Mouse (Mus musculus) stomach, adult 2 months (tissue): ENCODE results near the gene Olfr586. TPM values are rescaled to one million over a fixed set of nuclear protein-coding genes. Genes with fewer than 3 reads are reported as not detected.

Experiments
- polyA plus RNA-seq: library from polyadenylated mRNA; depleted of rRNA; stranded (reverse); fragments of >200 nt; gene quantifications from 2 replicates; pipeline ENCODE4 v1.2.3, GENCODE M21; 2012; rRNA removed

Olfr586 gene
- polyA plus RNA-seq = not detected in 2 replicates

DNA sequence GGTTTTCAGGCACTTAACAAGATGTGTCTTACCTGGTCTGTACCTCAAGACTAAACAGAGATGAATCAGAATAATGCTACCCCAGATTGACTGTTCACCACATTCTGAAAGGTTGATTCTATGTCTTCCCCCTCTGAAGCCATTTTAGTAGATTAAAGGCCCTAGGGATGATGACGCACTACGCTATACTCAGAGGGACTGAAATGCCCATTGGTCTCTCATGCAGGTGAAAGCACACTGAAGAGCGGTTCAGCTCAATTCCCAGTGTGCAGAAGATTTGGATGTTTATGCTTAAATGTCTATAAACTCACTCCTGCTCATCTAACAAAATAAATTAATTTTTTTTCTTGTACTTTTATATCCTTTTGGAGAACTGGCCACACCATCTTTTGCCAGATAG lies at the start of gene Olfr586:
Gene Olfr586 (minus strand): TSS at position 101 of the 400 bp plus-strand sequence.

DNA sequence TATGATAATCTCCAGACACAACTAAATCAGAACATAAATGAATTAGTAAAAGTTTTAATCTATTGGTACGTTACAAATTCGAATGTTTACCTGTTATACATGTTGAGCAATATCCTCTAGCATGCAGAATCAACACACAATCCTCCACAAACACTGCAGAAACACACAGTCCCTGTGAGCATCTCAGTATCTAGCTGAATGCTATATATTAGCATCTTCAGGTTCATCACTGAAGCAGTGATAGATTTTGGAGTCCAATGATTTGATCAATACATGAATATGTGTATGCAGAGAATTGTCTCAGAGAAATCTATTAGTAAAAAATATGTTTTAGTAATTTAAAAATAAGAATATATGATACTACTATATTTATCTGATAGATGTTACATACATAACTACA lies 30.8 kb upstream of the Olfr586 start, which contains the start of gene Olfr589:
Gene Olfr589 (minus strand): TSS at position 101 of the 400 bp plus-strand sequence.

DNA sequence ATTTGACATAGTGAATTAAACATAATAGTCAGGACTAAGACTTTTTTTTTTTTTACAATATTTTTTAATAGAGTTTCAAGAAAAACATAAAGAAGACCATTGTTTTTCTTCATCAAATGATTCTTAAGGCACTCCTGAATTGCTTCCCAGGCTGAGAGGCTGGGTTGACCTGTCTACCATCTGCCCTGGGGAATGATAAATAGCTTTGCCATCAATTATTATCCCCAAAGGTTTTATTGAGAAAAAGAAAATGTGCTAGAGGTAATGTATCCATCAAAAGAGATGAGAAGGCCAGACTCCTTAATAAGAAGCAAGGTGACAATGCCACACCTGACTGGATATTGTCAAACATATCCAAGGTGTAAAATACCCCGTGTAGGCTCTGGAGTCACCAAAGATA lies 15.1 kb upstream of the Olfr586 start, which contains the start of gene Olfr588-ps1:
Gene Olfr588-ps1 (plus strand): TSS at position 301 of the 400 bp plus-strand sequence.

DNA sequence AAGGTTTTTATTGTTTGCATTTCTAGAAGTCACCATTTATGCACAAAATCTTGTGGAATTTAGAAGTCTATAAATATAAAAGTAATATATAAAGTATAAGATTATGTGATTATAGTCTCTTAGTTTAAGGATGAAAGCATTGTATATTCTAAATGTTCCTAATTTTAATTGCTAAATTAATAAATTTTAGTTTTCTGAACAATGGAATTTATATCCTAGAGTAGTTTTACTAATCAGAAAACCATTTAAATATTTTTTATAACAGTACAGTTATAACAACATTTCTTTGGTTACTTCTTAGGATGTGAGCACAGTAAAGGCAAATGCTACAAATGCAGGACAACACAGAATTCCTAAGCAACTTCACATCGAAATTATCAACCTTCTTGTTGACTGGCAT lies 28.0 kb downstream of the Olfr586 start, which contains the start of gene Olfr585:
Gene Olfr585 (plus strand): TSS at position 301 of the 400 bp plus-strand sequence.

GRCm38 (mm10) chr7:103081585-103081984 lies 43.9 kb downstream of the Olfr586 start, which contains the start of gene Olfr584:
Gene Olfr584, plus strand, starts transcription at chr7:103081885.

Other genes starting within 250 kb of the Olfr586 start
- not detected in 2 replicates for gene Olfr568, start 248.5 kb downstream of the Olfr586 start, polyA plus RNA-seq
- gene Olfr569, start 234.8 kb downstream of the Olfr586 start, polyA plus RNA-seq = not detected in 2 replicates
- not detected in 2 replicates for gene Olfr570, start 231.1 kb downstream of the Olfr586 start, polyA plus RNA-seq
- gene Olfr571, start 208.1 kb downstream of the Olfr586 start, polyA plus RNA-seq = not detected in 2 replicates
- gene Olfr572, start 201.2 kb downstream of the Olfr586 start, polyA plus RNA-seq = not detected in 2 replicates
- gene Olfr573-ps1, start 183.1 kb downstream of the Olfr586 start, polyA plus RNA-seq = not detected in 2 replicates
- gene Olfr574, start 177.2 kb downstream of the Olfr586 start, polyA plus RNA-seq = not detected in 2 replicates
- not detected in 2 replicates for gene Olfr575, start 166.9 kb downstream of the Olfr586 start, polyA plus RNA-seq
- not detected in 2 replicates for gene Olfr576, start 163.0 kb downstream of the Olfr586 start, polyA plus RNA-seq
- gene Olfr577, start 149.7 kb downstream of the Olfr586 start, polyA plus RNA-seq = not detected in 2 replicates
- gene Olfr578, start 136.3 kb downstream of the Olfr586 start, polyA plus RNA-seq = not detected in 2 replicates
- gene Olfr582, start 87.6 kb downstream of the Olfr586 start, polyA plus RNA-seq = not detected in 2 replicates
- gene Olfr583, start 74.3 kb downstream of the Olfr586 start, polyA plus RNA-seq = not detected in 2 replicates
- gene Olfr584, start 43.8 kb downstream of the Olfr586 start, polyA plus RNA-seq = not detected in 2 replicates
- not detected in 2 replicates for gene Olfr585, start 27.9 kb downstream of the Olfr586 start, polyA plus RNA-seq
- not detected in 2 replicates for gene Olfr588-ps1, start 15.2 kb upstream of the Olfr586 start, polyA plus RNA-seq
- gene Olfr589, start 30.7 kb upstream of the Olfr586 start, polyA plus RNA-seq = not detected in 2 replicates
- not detected in 2 replicates for gene Olfr591, start 52.7 kb upstream of the Olfr586 start, polyA plus RNA-seq
- not detected in 2 replicates for gene Olfr592, start 59.2 kb upstream of the Olfr586 start, polyA plus RNA-seq
- gene Olfr593, start 86.2 kb upstream of the Olfr586 start, polyA plus RNA-seq = not detected in 2 replicates
- not detected in 2 replicates for gene Olfr594, start 91.4 kb upstream of the Olfr586 start, polyA plus RNA-seq
- gene Usp17ld, start 126.9 kb upstream of the Olfr586 start, polyA plus RNA-seq = not detected in 2 replicates
- gene Olfr596, start 180.0 kb upstream of the Olfr586 start, polyA plus RNA-seq = not detected in 2 replicates
- gene Olfr597, start 190.7 kb upstream of the Olfr586 start, polyA plus RNA-seq = not detected in 2 replicates
- gene Olfr598, start 197.9 kb upstream of the Olfr586 start, polyA plus RNA-seq = not detected in 2 replicates
- gene Olfr599, start 210.3 kb upstream of the Olfr586 start, polyA plus RNA-seq = not detected in 2 replicates
- not detected in 2 replicates for gene Olfr600, start 224.0 kb upstream of the Olfr586 start, polyA plus RNA-seq
- not detected in 2 replicates for gene Olfr601, start 237.0 kb upstream of the Olfr586 start, polyA plus RNA-seq